Mouse (Mus musculus) midbrain, embryonic 12.5 days (tissue): ENCODE measurements at regions not wholly inside any gene's neighbourhood (a gene's known extent, or its start where the extent isn't known, plus 50 kb on each side); places are given as distances from the start of the nearest gene placed in this dataset. TPM values are rescaled to one million over a fixed set of nuclear protein-coding genes. Genes with fewer than 3 reads are reported as not detected.

Source experiments
- ATAC-seq: fragments of 200-750 bp; cut with Nextera tagmentation; 2 replicates; pipeline ENCODE4 v1.8.0; 2017; ENCODE audit warnings: low read depth, moderate TSS enrichment, moderate library complexity; ENCODE audit not compliant: low FRiP score
- H3K27ac ChIP-seq: fragments of 300-500 bp; sonication (generic); replicated peaks from 2 replicates; pipeline ENCODE4 v1.5.1; 2016; ENCODE audit warnings: mild to moderate bottlenecking
- H3K27me3 ChIP-seq: fragments of 300-500 bp; sonication (generic); 2 replicates; pipeline ENCODE4 v1.6.1; 2016; ENCODE audit warnings: mild to moderate bottlenecking
- H3K36me3 ChIP-seq: fragments of 300-500 bp; sonication (generic); 2 replicates; pipeline ENCODE4 v1.6.1; 2016
- H3K4me1 ChIP-seq: fragments of 300-500 bp; sonication (generic); 2 replicates; pipeline ENCODE4 v1.6.1; 2016
- H3K4me2 ChIP-seq: fragments of 300-500 bp; sonication (generic); replicated peaks from 2 replicates; pipeline ENCODE4 v1.6.1; 2016; ENCODE audit warnings: mild to moderate bottlenecking, moderate library complexity
- H3K4me3 ChIP-seq: fragments of 300-500 bp; sonication (generic); 2 replicates; pipeline ENCODE4 v1.5.1; 2016; ENCODE audit warnings: mild to moderate bottlenecking
- H3K9ac ChIP-seq: fragments of 300-500 bp; sonication (generic); replicated peaks from 2 replicates; pipeline ENCODE4 v1.6.1; 2016; ENCODE audit warnings: mild to moderate bottlenecking, moderate library complexity
- H3K9me3 ChIP-seq: fragments of 300-500 bp; sonication (generic); 2 replicates; pipeline ENCODE4 v1.6.1; 2016; ENCODE audit warnings: mild to moderate bottlenecking
- WGBS: fragments of 180-500 bp; shearing (Covaris S2); methylation state at CpG from one replicate; pipeline ENCODE4 v1.1.7; 2016; 5-methylcytosine and 5-hydroxymethylcytosine counted together
- microRNA-seq: library from miRNA; unstranded; fragments of <30 nt; microRNA quantifications from one replicate; pipeline ENCODE4, GENCODE M21; 2017

- Histone ChIP-seq H3K27me3 (no peaks in the 10 kb centered on the region), H3K9me3 (no peaks in the 10 kb centered on the region), H3K4me2 (no peak overlapping the region), H3K4me3 (no peak overlapping the region), H3K4me1 (no peaks in the 10 kb centered on the region), H3K36me3 (no peaks in the 10 kb centered on the region), H3K27ac (no peak overlapping the region), H3K9ac (no peak overlapping the region)
- WGBS = 19% methylated on average over 1 of the region's 1 CpGs
- ATAC-seq = no peak
Observed at GRCm38 (mm10) chr3:6173775-6174174, 423.2 kb downstream of the Gm8797 start.

GRCm38 (mm10) chr3:6182533-6182932 is 431.9 kb downstream of the Gm8797 start:
- H3K9ac ChIP-seq = no peak overlapping the region
- no peaks in the 10 kb centered on the region for H3K4me1 ChIP-seq
- no peaks in the 10 kb centered on the region for H3K27me3 ChIP-seq
- H3K4me2 ChIP-seq = no peak overlapping the region
- H3K9me3 ChIP-seq = no peaks in the 10 kb centered on the region
- H3K27ac ChIP-seq = no peak overlapping the region
- WGBS = 80% methylated on average over 2 of the region's 2 CpGs
- no peaks in the 10 kb centered on the region for H3K36me3 ChIP-seq
- H3K4me3 ChIP-seq = no peak overlapping the region
- ATAC-seq = no peak

GRCm38 (mm10) chr3:6183400-6183799 is 432.8 kb downstream of the Gm8797 start:
- Histone ChIP-seq H3K9me3 (no peaks in the 10 kb centered on the region), H3K4me2 (no peak overlapping the region), H3K27me3 (no peaks in the 10 kb centered on the region), H3K4me3 (no peak overlapping the region), H3K9ac (no peak overlapping the region), H3K36me3 (no peaks in the 10 kb centered on the region), H3K27ac (no peak overlapping the region), H3K4me1 (no peaks in the 10 kb centered on the region)
- 74% methylated on average over 1 of the region's 1 CpGs for WGBS
- no peak for ATAC-seq

- Histone ChIP-seq H3K36me3 (no peaks in the 10 kb centered on the region), H3K4me1 (no peaks in the 10 kb centered on the region), H3K27me3 (no peaks in the 10 kb centered on the region), H3K4me2 (no peak overlapping the region), H3K27ac (no peak overlapping the region), H3K9ac (no peak overlapping the region), H3K9me3 (no peaks in the 10 kb centered on the region), H3K4me3 (no peak overlapping the region)
- ATAC-seq = no peak
- WGBS = 82% methylated on average over 2 of the region's 2 CpGs
Observed at GRCm38 (mm10) chr3:6204656-6205055, 415.6 kb downstream of the 1700008P02Rik start.

- H3K9me3 ChIP-seq = no peaks in the 10 kb centered on the region
- H3K27me3 ChIP-seq = no peaks in the 10 kb centered on the region
- H3K9ac ChIP-seq = no peak overlapping the region
- H3K36me3 ChIP-seq = no peaks in the 10 kb centered on the region
- 67% methylated on average over 1 of the region's 1 CpGs for WGBS
- no peak overlapping the region for H3K4me2 ChIP-seq
- H3K4me1 ChIP-seq = no peaks in the 10 kb centered on the region
- H3K4me3 ChIP-seq = no peak overlapping the region
- no peak for ATAC-seq
- no peak overlapping the region for H3K27ac ChIP-seq
Observed at GRCm38 (mm10) chr3:6228685-6229084, 391.6 kb downstream of the 1700008P02Rik start.

Small RNAs in the stretch of these regions (microRNA-seq; reads per million reads assigned to microRNA genes)
- gene Gm25144 (not detected), gene Gm25352 (not detected)
